Mouse (Mus musculus) forebrain, embryonic 15.5 days (tissue): ENCODE results near the gene Stra6. TPM values are rescaled to one million over a fixed set of nuclear protein-coding genes. Genes with fewer than 3 reads are reported as not detected.

Source experiments
- ATAC-seq: fragments of 200-750 bp; cut with Nextera tagmentation; replicated peaks from 2 replicates; pipeline ENCODE4 v1.8.0; 2017; ENCODE audit warnings: mild to moderate bottlenecking, moderate TSS enrichment, moderate library complexity
- H3K27ac ChIP-seq: fragments of 300-500 bp; sonication (generic); replicated peaks from 2 replicates; pipeline ENCODE4 v1.5.1; 2015; ENCODE audit warnings: mild to moderate bottlenecking, inconsistent platforms
- H3K27me3 ChIP-seq: fragments of 300-500 bp; sonication (generic); 2 replicates; pipeline ENCODE4 v1.6.1; 2015; ENCODE audit warnings: inconsistent platforms
- H3K36me3 ChIP-seq: fragments of 300-500 bp; sonication (generic); 2 replicates; pipeline ENCODE4 v1.6.1; 2015; ENCODE audit warnings: mild to moderate bottlenecking, inconsistent platforms
- H3K4me1 ChIP-seq: fragments of 300-500 bp; sonication (generic); 2 replicates; pipeline ENCODE4 v1.6.1; 2015; ENCODE audit warnings: inconsistent platforms
- H3K4me2 ChIP-seq: fragments of 300-500 bp; sonication (generic); replicated peaks from 2 replicates; pipeline ENCODE4 v1.6.1; 2015; ENCODE audit warnings: mild to moderate bottlenecking, inconsistent platforms
- H3K4me3 ChIP-seq: fragments of 300-500 bp; sonication (generic); 2 replicates; pipeline ENCODE4 v1.5.1; 2015; ENCODE audit warnings: mild to moderate bottlenecking, inconsistent platforms
- H3K9ac ChIP-seq: fragments of 300-500 bp; sonication (generic); replicated peaks from 2 replicates; pipeline ENCODE4 v1.6.1; 2015; ENCODE audit warnings: mild to moderate bottlenecking, inconsistent platforms
- H3K9me3 ChIP-seq: fragments of 300-500 bp; sonication (generic); 2 replicates; pipeline ENCODE4 v1.6.1; 2016; ENCODE audit warnings: inconsistent platforms
- WGBS: fragments of 180-500 bp; shearing (Covaris S2); methylation state at CpG from one replicate; pipeline ENCODE4 v1.1.7; 2015; ENCODE audit warnings: mixed read lengths; 5-methylcytosine and 5-hydroxymethylcytosine counted together
- polyA plus RNA-seq: library from polyadenylated mRNA; unstranded; fragments of >200 nt; fragmentation: Nextera tagmentation; extraction: Ambion mirVana; gene quantifications from 2 replicates; pipeline ENCODE4 v1.2.1, GENCODE M21; 2015

Stra6 gene
- polyA plus RNA-seq, 1 experiment from 2014 or later = 8.7 TPM

GRCm38 (mm10) chr9:58053102-58053501, 10.5 kb upstream of the Stra6 start:
- Histone ChIP-seq H3K4me2 (no peak overlapping the region), H3K9ac (no peak overlapping the region), H3K27me3 (no peaks in the 10 kb centered on the region), H3K27ac (peak overlapping the region; percentile 66), H3K36me3 (no peaks in the 10 kb centered on the region), H3K9me3 (no peaks in the 10 kb centered on the region), H3K4me1 (peaks cover 57% of the 10 kb centered on the region), H3K4me3 (no peak overlapping the region)
- peak; percentile 41; the same call in 1 of the 2 replicates for ATAC-seq
- 20% methylated on average over 3 of the region's 3 CpGs for WGBS

- Histone ChIP-seq H3K36me3 (no peaks in the 10 kb centered on the region), H3K9me3 (no peaks in the 10 kb centered on the region), H3K9ac (no peak overlapping the region), H3K4me1 (peaks cover 52% of the 10 kb centered on the region), H3K27ac (peak overlapping the region; percentile 66), H3K27me3 (no peaks in the 10 kb centered on the region), H3K4me2 (no peak overlapping the region), H3K4me3 (no peak overlapping the region)
- 48% methylated on average over 3 of the region's 3 CpGs for WGBS
- no peak for ATAC-seq
Measured at GRCm38 (mm10) chr9:58053544-58053943, 10.0 kb upstream of the Stra6 start.

- H3K4me1 ChIP-seq = peaks cover 47% of the 10 kb centered on the region
- ATAC-seq = peak; percentile 25
- H3K27ac ChIP-seq = peak overlapping the region; percentile 66
Measured at GRCm38 (mm10) chr9:58054032-58054431, 9.6 kb upstream of the Stra6 start.

GRCm38 (mm10) chr9:58055666-58056065, 7.9 kb upstream of the Stra6 start:
- Histone ChIP-seq H3K9me3 (no peaks in the 10 kb centered on the region), H3K4me3 (no peak overlapping the region), H3K9ac (no peak overlapping the region), H3K27me3 (no peaks in the 10 kb centered on the region), H3K4me1 (peaks cover 44% of the 10 kb centered on the region), H3K27ac (peak overlapping the region; percentile 34), H3K36me3 (no peaks in the 10 kb centered on the region), H3K4me2 (no peak overlapping the region)
- no peak for ATAC-seq
- WGBS = 65% methylated on average over 5 of the region's 5 CpGs

More at GRCm38 (mm10) chr9:58054032-58054431, 9.6 kb upstream of the Stra6 start:
- no peak overlapping the region for H3K4me2 ChIP-seq
- no peak overlapping the region for H3K9ac ChIP-seq
- no peak overlapping the region for H3K4me3 ChIP-seq
- H3K27me3 ChIP-seq = no peaks in the 10 kb centered on the region
- H3K36me3 ChIP-seq = no peaks in the 10 kb centered on the region
- 90% methylated on average over 1 of the region's 1 CpGs for WGBS
- H3K9me3 ChIP-seq = no peaks in the 10 kb centered on the region

- Histone ChIP-seq H3K27ac (peak overlapping the region; percentile 74), H3K9ac (no peak overlapping the region), H3K4me2 (no peak overlapping the region), H3K4me1 (peaks cover 45% of the 10 kb centered on the region), H3K27me3 (no peaks in the 10 kb centered on the region), H3K4me3 (no peak overlapping the region), H3K9me3 (no peaks in the 10 kb centered on the region), H3K36me3 (no peaks in the 10 kb centered on the region)
- 50% methylated on average over 1 of the region's 1 CpGs for WGBS
- ATAC-seq = no peak
Measured at GRCm38 (mm10) chr9:58059920-58060319, 3.7 kb upstream of the Stra6 start.

- no peak overlapping the region for H3K4me3 ChIP-seq
- no peak overlapping the region for H3K9ac ChIP-seq
- peaks cover 55% of the 10 kb centered on the region for H3K4me1 ChIP-seq
- peak overlapping the region; percentile 74 for H3K27ac ChIP-seq
- H3K4me2 ChIP-seq = no peak overlapping the region
- H3K27me3 ChIP-seq = no peaks in the 10 kb centered on the region
- no peaks in the 10 kb centered on the region for H3K36me3 ChIP-seq
- peak; percentile 47 for ATAC-seq
- H3K9me3 ChIP-seq = no peaks in the 10 kb centered on the region
- WGBS = 8% methylated on average over 23 of the region's 23 CpGs
Measured at GRCm38 (mm10) chr9:58060677-58061667, 2.6 kb upstream of the Stra6 start.

- Histone ChIP-seq H3K36me3 (no peaks in the 10 kb centered on the region), H3K9me3 (no peaks in the 10 kb centered on the region), H3K27me3 (no peaks in the 10 kb centered on the region), H3K27ac (peak overlapping the region; percentile 94), H3K4me1 (peaks cover 65% of the 10 kb centered on the region), H3K9ac (0 out of 2 replicates have a peak overlapping the region, but pooled peaks have one; percentile 5), H3K4me3 (no peak overlapping the region), H3K4me2 (no peak overlapping the region)
- 2% methylated on average over 6 of the region's 6 CpGs for WGBS
- peak; percentile 57 for ATAC-seq
Measured at GRCm38 (mm10) chr9:58065532-58065931, 1.9 kb downstream of the Stra6 start.

- no peaks in the 10 kb centered on the region for H3K36me3 ChIP-seq
- no peaks in the 10 kb centered on the region for H3K9me3 ChIP-seq
- H3K27me3 ChIP-seq = no peaks in the 10 kb centered on the region
- no peak overlapping the region for H3K9ac ChIP-seq
- peaks cover 60% of the 10 kb centered on the region for H3K4me1 ChIP-seq
- H3K27ac ChIP-seq = peak overlapping the region; percentile 94
- WGBS = 76% methylated on average over 6 of the region's 6 CpGs
- H3K4me3 ChIP-seq = no peak overlapping the region
- 0 out of 2 replicates have a peak, but pooled peaks have one; percentile 41 for ATAC-seq
- no peak overlapping the region for H3K4me2 ChIP-seq
Measured at GRCm38 (mm10) chr9:58065977-58066730, 2.6 kb downstream of the Stra6 start.

GRCm38 (mm10) chr9:58066731-58067095, 3.1 kb downstream of the Stra6 start:
- Histone ChIP-seq H3K4me2 (no peak overlapping the region), H3K36me3 (no peaks in the 10 kb centered on the region), H3K27ac (peak overlapping the region; percentile 94), H3K4me1 (peaks cover 61% of the 10 kb centered on the region), H3K9me3 (no peaks in the 10 kb centered on the region), H3K4me3 (no peak overlapping the region), H3K27me3 (no peaks in the 10 kb centered on the region), H3K9ac (no peak overlapping the region)
- whole genome bisulfite sequencing = 48% methylated on average over 6 of the region's 6 CpGs
- 0 out of 2 replicates have a peak, but pooled peaks have one; percentile 9 for ATAC-seq

- no peaks in the 10 kb centered on the region for H3K27me3 ChIP-seq
- 75% methylated on average over 3 of the region's 3 CpGs for WGBS
- peaks cover 56% of the 10 kb centered on the region for H3K4me1 ChIP-seq
- peak overlapping the region; percentile 94; the same call in 1 of the 2 replicates for H3K27ac ChIP-seq
- no peak overlapping the region for H3K4me2 ChIP-seq
- H3K9me3 ChIP-seq = no peaks in the 10 kb centered on the region
- no peak overlapping the region for H3K4me3 ChIP-seq
- H3K36me3 ChIP-seq = no peaks in the 10 kb centered on the region
- no peak for ATAC-seq
- H3K9ac ChIP-seq = no peak overlapping the region
Measured at GRCm38 (mm10) chr9:58067546-58067945, 4.0 kb downstream of the Stra6 start.

- Histone ChIP-seq H3K27ac (no peak overlapping the region), H3K9ac (no peak overlapping the region), H3K27me3 (no peaks in the 10 kb centered on the region), H3K36me3 (no peaks in the 10 kb centered on the region), H3K9me3 (no peaks in the 10 kb centered on the region), H3K4me1 (peaks cover 11% of the 10 kb centered on the region; the same call in 1 of the 2 replicates), H3K4me3 (no peak overlapping the region), H3K4me2 (no peak overlapping the region)
- no peak for ATAC-seq
- 64% methylated on average over 3 of the region's 3 CpGs for WGBS
Measured at GRCm38 (mm10) chr9:58074561-58074960, 11.0 kb downstream of the Stra6 start.

GRCm38 (mm10) chr9:58084586-58084985, 21.0 kb downstream of the Stra6 start:
- Histone ChIP-seq H3K36me3 (no peaks in the 10 kb centered on the region), H3K27me3 (no peaks in the 10 kb centered on the region), H3K4me3 (no peak overlapping the region), H3K9ac (no peak overlapping the region), H3K9me3 (no peaks in the 10 kb centered on the region), H3K4me2 (peak overlapping the region; percentile 5; the same call in 1 of the 2 replicates), H3K27ac (peak overlapping the region; percentile 88), H3K4me1 (peaks cover 44% of the 10 kb centered on the region)
- 5% methylated on average over 8 of the region's 8 CpGs for WGBS
- ATAC-seq = peak; percentile 76
